ENCODE assay signal across 8 mouse cellular contexts in the genomic region with DNA sequence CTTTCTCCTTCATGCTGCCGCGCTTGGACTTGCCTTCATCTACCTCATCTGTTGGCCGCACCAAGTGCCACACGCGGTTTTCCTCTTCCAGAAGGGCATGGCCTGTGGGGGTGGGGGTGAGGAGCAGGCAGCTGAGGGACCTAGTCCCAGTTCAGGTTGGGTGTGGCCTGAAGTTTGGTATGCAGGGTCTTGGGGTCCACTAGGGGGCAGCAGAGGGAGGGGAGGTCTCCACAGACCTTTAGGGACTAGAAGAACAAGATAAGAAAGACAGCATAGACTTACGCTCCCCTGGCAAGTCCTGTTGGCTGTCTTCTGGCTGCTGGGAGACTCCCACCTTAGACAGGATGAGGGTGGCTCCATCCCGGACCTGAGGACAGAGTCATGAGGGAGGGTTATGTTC. TPM values are rescaled to one million over a fixed set of nuclear protein-coding genes. Genes with fewer than 3 reads are reported as not detected.
DNase-seq lines count a peak whose midpoint lies in the region; ATAC-seq and TF ChIP-seq lines count a peak whose summit lies in the region.

No protein-coding gene starts in this region.

- no peak overlapping the region for H3K9ac ChIP-seq in embryonic facial prominence, embryonic 14.5 days (ENCODE audit: low read depth, low read length)
- no peak overlapping the region for H3K9ac ChIP-seq in liver, embryonic 12.5 days

- WGBS in embryonic facial prominence, embryonic 14.5 days = 68% methylated on average over 7 of the region's 7 CpGs
- WGBS in liver, embryonic 12.5 days (ENCODE audit: insufficient replicate concordance) = 45% methylated on average over 7 of the region's 7 CpGs
- 67% methylated on average over 7 of the region's 7 CpGs for WGBS in olfactory bulb, adult 2 months

- intact Hi-C loops in heart, postnatal 36 days (cut with DNase I) = loop anchor here (2.0 to 5.0 kb wide), 2 partner anchors 39 to 53 kb away; a partner anchor contains a TSS

- no peak overlapping the region for H3K4me2 ChIP-seq in embryonic facial prominence, embryonic 14.5 days (ENCODE audit: low read depth, low read length)
- H3K4me2 ChIP-seq in liver, embryonic 12.5 days = no peak overlapping the region

- H3K4me1 ChIP-seq in embryonic facial prominence, embryonic 14.5 days (ENCODE audit: control insufficient read depth, insufficient read depth, low read length) = no peaks in the 10 kb centered on the region
- H3K4me1 ChIP-seq in liver, embryonic 12.5 days = no peaks in the 10 kb centered on the region
- no peaks in the 10 kb centered on the region for H3K4me1 ChIP-seq in olfactory bulb, adult 2 months (ENCODE audit: control insufficient read depth, insufficient read depth, low read length)

- no peak overlapping the region for H3K4me3 ChIP-seq in embryonic facial prominence, embryonic 14.5 days (ENCODE audit: low read depth, low read length)
- H3K4me3 ChIP-seq in liver, embryonic 12.5 days = no peak overlapping the region
- H3K4me3 ChIP-seq in olfactory bulb, adult 2 months (ENCODE audit: insufficient read depth, low read depth, low read length) = no peak overlapping the region

- H3K36me3 ChIP-seq in embryonic facial prominence, embryonic 14.5 days (ENCODE audit: control insufficient read depth, insufficient read depth, low read length) = peaks cover 97% of the 10 kb centered on the region
- peaks cover 87% of the 10 kb centered on the region for H3K36me3 ChIP-seq in liver, embryonic 12.5 days

- H3K27me3 ChIP-seq in embryonic facial prominence, embryonic 14.5 days (replicated peaks; ENCODE audit: control insufficient read depth, insufficient read depth, low read length) = no peaks in the 10 kb centered on the region
- no peaks in the 10 kb centered on the region for H3K27me3 ChIP-seq in liver, embryonic 12.5 days (replicated peaks)

- TF ChIP-seq CTCF in olfactory bulb, adult 2 months (IDR thresholded peaks at IDR 0.05; ENCODE audit: insufficient read depth, low read depth, low read length) = 0 out of 2 replicates have a peak, but pooled peaks have one; percentile 40

- H3K27ac ChIP-seq in embryonic facial prominence, embryonic 14.5 days (replicated peaks; ENCODE audit: low read depth, low read length) = no peak overlapping the region
- no peak overlapping the region for H3K27ac ChIP-seq in liver, embryonic 12.5 days
- H3K27ac ChIP-seq in olfactory bulb, adult 2 months (ENCODE audit: insufficient read depth, low read depth, low read length) = no peak overlapping the region

- H3K9me3 ChIP-seq in embryonic facial prominence, embryonic 14.5 days (ENCODE audit: control insufficient read depth, low read length) = no peaks in the 10 kb centered on the region
- H3K9me3 ChIP-seq in liver, embryonic 12.5 days (replicated peaks) = no peaks in the 10 kb centered on the region

- DNase-seq in right cerebral cortex, postnatal 14 days = peak; percentile 78
- no peak for DNase-seq in right cerebral cortex, adult 18-20 months
- DNase-seq in adrenal gland, postnatal 25 days = peak; percentile 68
- peak; percentile 80 for DNase-seq in embryonic facial prominence, embryonic 14.5 days (ENCODE audit: low spot score)
- peak; percentile 66 to 79 for DNase-seq in heart, postnatal 36 days
- no peak for DNase-seq in ovary, postnatal 14 days (ENCODE audit: low spot score)

- no peak for TF ChIP-seq POLR2A in olfactory bulb, adult 2 months (IDR thresholded peaks at IDR 0.05; ENCODE audit: insufficient read depth, low read depth, low read length)

- no peak for ATAC-seq in embryonic facial prominence, embryonic 14.5 days (ENCODE audit: low read depth)
- peak; percentile 34 for ATAC-seq in liver, embryonic 12.5 days

RNA-seq across cellular contexts. Expression of a gene that starts 8.5 kb away (rescaled TPM):
- 4.1 and 6.1 TPM in 2 replicates for total RNA-seq in adrenal gland, postnatal 25 days (2021)
- polyA plus RNA-seq in embryonic facial prominence, embryonic 14.5 days (2014; fragmentation: Nextera tagmentation; extraction: Ambion mirVana) = 7.8 and 8.6 TPM in 2 replicates
- total RNA-seq in heart, postnatal 36 days (2021) = 1 to 10 TPM; 1.7 to 2.0 TPM
- 1.8 TPM in 2 replicates for polyA plus RNA-seq in liver, embryonic 12.5 days (2016; fragmentation: Nextera tagmentation; extraction: Ambion mirVana)
- not detected in 2 replicates for polyA plus RNA-seq in olfactory bulb, adult 2 months (2012; ENCODE audit: insufficient read depth, insufficient read length, low replicate concordance, missing spikeins)

RNA-seq across cellular contexts. Expression of a gene that starts 17.5 kb away (rescaled TPM):
- 8.1 and 11.3 TPM in 2 replicates for total RNA-seq in adrenal gland, postnatal 25 days (2021)
- polyA plus RNA-seq in embryonic facial prominence, embryonic 14.5 days (2014; fragmentation: Nextera tagmentation; extraction: Ambion mirVana) = 13.6 and 14.2 TPM in 2 replicates
- 10 to 100 TPM; 21.5 to 23.7 TPM for total RNA-seq in heart, postnatal 36 days (2021)
- polyA plus RNA-seq in liver, embryonic 12.5 days (2016; fragmentation: Nextera tagmentation; extraction: Ambion mirVana) = 2.3 and 2.7 TPM in 2 replicates
- not detected in 2 replicates for polyA plus RNA-seq in olfactory bulb, adult 2 months (2012; ENCODE audit: insufficient read depth, insufficient read length, low replicate concordance, missing spikeins)

RNA-seq across cellular contexts. Expression of a gene that starts 22.6 kb away (rescaled TPM):
- 121 and 144 TPM in 2 replicates for total RNA-seq in adrenal gland, postnatal 25 days (2021)
- 158 and 169 TPM in 2 replicates for polyA plus RNA-seq in embryonic facial prominence, embryonic 14.5 days (2014; fragmentation: Nextera tagmentation; extraction: Ambion mirVana)
- 100 to 1,000 TPM in 1 of 2 experiments, 10 to 100 TPM in 1; 92.4 to 100 TPM for total RNA-seq in heart, postnatal 36 days (2021)
- 38.5 and 38.8 TPM in 2 replicates for polyA plus RNA-seq in liver, embryonic 12.5 days (2016; fragmentation: Nextera tagmentation; extraction: Ambion mirVana)
- polyA plus RNA-seq in olfactory bulb, adult 2 months (2012; ENCODE audit: insufficient read depth, insufficient read length, low replicate concordance, missing spikeins) = 46.6 TPM in 1 of 2 replicates, not detected in the other

RNA-seq across cellular contexts. Expression of a gene that starts 29.5 kb away (rescaled TPM):
- total RNA-seq in adrenal gland, postnatal 25 days (2021) = 14.5 and 19.6 TPM in 2 replicates
- polyA plus RNA-seq in embryonic facial prominence, embryonic 14.5 days (2014; fragmentation: Nextera tagmentation; extraction: Ambion mirVana) = 15.5 and 17.8 TPM in 2 replicates
- total RNA-seq in heart, postnatal 36 days (2021) = 1 to 10 TPM; 7.1 to 7.4 TPM
- polyA plus RNA-seq in liver, embryonic 12.5 days (2016; fragmentation: Nextera tagmentation; extraction: Ambion mirVana) = 12.8 and 15.3 TPM in 2 replicates
- not detected in 2 replicates for polyA plus RNA-seq in olfactory bulb, adult 2 months (2012; ENCODE audit: insufficient read depth, insufficient read length, low replicate concordance, missing spikeins)

RNA-seq across cellular contexts. Expression of a gene that starts 35.0 kb away (rescaled TPM):
- 18.1 and 25.9 TPM in 2 replicates for total RNA-seq in adrenal gland, postnatal 25 days (2021)
- polyA plus RNA-seq in embryonic facial prominence, embryonic 14.5 days (2014; fragmentation: Nextera tagmentation; extraction: Ambion mirVana) = 13.9 and 16.9 TPM in 2 replicates
- total RNA-seq in heart, postnatal 36 days (2021) = 1 to 10 TPM; 8.6 to 8.8 TPM
- polyA plus RNA-seq in liver, embryonic 12.5 days (2016; fragmentation: Nextera tagmentation; extraction: Ambion mirVana) = 11.8 and 12.7 TPM in 2 replicates
- polyA plus RNA-seq in olfactory bulb, adult 2 months (2012; ENCODE audit: insufficient read depth, insufficient read length, low replicate concordance, missing spikeins) = 77.8 TPM in 1 of 2 replicates, not detected in the other

Comparison
In these comparisons a context has a peak if more than half of its experiments do, and no peak if none do; other contexts are left out.
1. DNase-seq: peak in right cerebral cortex, postnatal 14 days (single experiment), adrenal gland, postnatal 25 days (single experiment), embryonic facial prominence, embryonic 14.5 days (single experiment) and heart, postnatal 36 days (2 of 2); none in right cerebral cortex, adult 18-20 months (single experiment) and ovary, postnatal 14 days (single experiment).